Mouse (Mus musculus) urinary bladder, postnatal 25 days (tissue): Measurements from ENCODE around the gene Il18.
A peak's percentile ranks its signal among the peaks of the same experiment; 100 is the strongest.

Experiments
- DNase-seq: peaks from one replicate; pipeline ENCODE4 v3.0.0; 2022; ENCODE audit warnings: low spot score

Il18 gene

DNA sequence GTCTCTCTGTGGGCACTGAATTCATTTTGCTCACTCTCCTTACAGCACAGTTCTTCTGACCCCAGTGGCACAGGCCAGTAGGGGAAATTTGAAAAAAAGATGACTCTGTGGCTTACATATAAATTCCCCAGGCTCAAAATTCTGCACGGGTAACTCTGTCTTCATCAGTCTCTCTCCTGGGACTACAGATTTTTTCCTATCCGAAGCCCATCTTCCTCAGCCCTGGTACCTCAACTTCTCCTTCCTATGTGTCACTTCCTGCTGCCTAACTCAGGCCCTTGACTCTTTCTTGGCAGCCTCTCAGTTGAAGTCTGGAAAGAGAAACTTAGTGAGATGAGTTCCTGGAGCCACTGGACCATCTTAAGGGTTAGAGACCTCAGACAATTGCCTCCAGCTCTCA lies 1.1 kb upstream of the Il18 start:
- no peak for DNase-seq

DNA sequence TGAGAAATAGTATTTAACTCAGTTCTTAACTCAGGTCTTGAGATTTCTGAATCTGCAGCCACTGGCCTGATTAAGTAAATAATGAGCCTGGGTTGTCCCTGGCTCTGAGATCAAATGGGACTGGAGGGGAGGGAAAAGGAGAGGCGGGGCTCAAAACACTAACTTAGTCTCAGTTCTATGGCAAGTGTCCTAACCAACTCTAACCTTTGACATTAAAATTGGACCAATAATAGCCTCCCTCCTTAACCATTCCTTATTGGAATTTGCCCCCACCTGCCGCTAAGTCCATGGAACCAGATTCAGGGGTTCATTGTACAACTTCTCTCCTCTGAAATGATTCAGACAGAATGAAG lies 443 bp downstream of the Il18 start, which contains the start of gene Bco2:
Gene Bco2 (minus strand): TSS at position 88 of the 353 bp plus-strand sequence.
- no peak for DNase-seq

DNA sequence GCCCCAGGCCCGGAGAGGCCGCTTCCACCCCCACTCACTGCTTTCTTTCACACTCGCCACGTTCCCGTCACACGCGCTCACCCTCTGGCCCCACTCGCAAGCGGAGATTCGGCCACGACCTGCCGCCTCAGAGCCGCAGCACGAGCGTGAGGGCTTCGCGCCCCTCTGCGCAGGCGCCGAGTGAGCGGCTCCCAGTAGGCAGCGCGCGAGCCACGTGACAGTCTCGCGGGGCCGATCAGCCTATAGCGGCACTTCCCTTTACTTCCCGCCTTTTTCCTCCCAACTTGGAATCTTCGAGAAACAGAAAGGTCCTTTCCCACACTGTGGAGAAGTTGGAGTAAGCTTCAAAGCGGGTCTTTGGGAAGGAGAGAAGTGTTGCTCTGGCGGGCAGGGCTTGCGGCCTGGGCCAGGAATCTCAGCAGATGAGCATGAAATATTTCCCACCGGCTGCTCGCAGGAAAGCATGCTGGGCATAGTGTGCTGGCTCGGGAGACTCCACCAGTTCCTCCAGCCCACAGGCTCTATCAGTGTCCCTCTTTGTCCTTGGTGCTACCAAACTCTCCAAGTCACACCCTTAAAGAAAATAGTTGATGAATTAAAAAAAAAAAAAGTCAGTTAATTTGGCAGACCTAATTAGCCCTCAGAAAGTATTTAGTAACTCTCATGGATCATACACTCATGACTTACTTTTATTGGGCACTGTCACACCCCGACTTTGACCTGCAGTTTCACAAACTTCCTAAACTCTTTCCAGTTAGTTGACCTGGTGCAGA lies 6.7 kb downstream of the Il18 start, which contains the start of gene Tex12:
Gene Tex12 (minus strand): TSS at position 181 of the 773 bp plus-strand sequence.
- DNase-seq, result no peak

DNA sequence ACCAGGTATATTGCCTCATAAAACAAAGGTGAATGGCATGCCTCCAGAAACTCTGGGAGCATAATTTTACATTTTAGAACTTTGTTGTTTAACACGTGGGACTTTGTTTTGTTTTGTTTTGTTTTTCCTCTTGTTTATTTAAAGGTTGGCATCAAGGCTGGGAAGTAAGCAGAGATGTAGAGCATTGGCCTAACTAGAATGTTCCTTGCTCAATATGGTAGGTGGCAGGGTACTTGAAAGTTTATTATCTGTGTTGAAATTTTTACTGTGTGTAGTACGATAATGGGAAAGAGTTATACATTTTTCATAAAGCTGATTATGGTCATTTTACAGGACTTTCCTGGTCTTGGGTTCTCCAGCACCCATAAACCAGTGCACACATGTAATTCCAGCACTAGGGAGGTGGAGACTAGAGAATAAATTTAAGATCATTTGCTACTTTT lies 7.3 kb downstream of the Il18 start:
- DNase-seq, result no peak

DNA sequence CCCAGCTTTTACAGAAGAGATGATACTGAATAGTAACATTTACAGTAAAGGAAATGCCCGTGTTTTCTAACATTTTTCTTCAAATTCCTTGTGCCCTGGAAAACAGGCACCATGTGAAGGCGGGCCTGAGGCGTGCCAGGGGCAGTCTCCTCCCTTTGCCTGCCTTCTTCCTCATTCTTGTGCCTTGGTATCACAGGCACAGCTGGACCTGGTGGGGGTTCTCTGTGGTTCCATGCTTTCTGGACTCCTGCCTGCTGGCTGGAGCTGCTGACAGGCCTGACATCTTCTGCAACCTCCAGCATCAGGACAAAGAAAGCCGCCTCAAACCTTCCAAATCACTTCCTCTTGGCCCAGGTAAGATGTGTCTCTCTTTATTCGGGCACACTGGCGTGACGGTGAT lies 10.5 kb downstream of the Il18 start:
- no peak for DNase-seq

DNA sequence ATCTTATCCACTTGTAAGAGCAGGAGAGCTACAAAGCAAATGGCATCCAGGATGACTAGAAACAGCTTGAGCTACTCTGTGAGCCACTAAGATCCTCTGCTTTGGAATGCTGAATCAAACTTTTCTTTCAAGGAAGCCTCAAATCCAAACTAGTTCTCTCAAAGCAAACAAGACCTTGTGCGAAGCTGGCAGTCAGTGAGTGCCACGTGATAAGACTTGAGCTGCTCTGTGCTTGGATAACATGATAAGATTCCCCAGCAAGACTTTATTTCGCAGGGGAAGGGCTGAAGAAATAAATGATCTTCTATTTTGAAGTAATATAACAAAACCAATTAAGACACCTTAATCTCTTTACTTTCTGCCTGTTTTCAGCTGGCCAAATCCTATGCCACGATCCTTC lies 11.3 kb downstream of the Il18 start:
- DNase-seq, result no peak

DNA sequence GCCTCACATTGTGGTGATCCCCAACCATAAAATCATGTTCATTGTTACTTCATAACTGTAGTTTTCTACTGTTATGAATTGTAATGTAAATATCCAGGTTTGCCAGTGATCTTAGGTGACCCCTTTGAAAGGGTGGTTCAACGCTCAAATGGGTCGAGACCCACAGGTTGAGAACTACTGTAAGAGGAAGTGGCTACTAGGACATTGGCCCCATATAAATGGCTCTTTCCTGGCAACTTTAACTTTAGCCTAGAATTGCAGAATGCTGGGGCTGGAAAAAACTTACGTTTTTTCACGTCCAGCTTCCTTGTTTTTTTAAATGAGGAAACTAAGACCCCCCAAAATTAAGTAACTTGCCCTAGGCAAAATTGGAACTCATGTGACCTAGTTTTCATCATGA lies 12.7 kb downstream of the Il18 start:
- no peak for DNase-seq

DNA sequence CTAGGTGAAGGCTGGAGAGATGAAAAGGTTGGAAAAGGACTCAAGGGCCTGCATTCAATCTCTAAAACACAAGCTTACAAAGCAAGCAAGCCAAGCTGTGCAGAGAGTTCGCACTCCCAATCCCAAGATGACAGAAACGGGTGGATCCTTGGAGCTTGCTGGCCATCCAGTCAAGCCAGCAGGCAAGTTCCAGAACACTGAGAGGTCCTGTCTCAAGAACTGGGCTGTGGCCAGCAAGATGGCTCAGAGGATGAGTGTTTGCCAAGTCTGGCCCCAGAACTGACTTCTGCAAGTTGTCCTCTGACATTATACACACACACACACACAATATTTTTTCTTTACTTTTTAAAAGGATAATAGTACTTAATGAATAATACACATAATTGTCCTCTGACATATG lies 13.3 kb downstream of the Il18 start:
- DNase-seq, result no peak

DNA sequence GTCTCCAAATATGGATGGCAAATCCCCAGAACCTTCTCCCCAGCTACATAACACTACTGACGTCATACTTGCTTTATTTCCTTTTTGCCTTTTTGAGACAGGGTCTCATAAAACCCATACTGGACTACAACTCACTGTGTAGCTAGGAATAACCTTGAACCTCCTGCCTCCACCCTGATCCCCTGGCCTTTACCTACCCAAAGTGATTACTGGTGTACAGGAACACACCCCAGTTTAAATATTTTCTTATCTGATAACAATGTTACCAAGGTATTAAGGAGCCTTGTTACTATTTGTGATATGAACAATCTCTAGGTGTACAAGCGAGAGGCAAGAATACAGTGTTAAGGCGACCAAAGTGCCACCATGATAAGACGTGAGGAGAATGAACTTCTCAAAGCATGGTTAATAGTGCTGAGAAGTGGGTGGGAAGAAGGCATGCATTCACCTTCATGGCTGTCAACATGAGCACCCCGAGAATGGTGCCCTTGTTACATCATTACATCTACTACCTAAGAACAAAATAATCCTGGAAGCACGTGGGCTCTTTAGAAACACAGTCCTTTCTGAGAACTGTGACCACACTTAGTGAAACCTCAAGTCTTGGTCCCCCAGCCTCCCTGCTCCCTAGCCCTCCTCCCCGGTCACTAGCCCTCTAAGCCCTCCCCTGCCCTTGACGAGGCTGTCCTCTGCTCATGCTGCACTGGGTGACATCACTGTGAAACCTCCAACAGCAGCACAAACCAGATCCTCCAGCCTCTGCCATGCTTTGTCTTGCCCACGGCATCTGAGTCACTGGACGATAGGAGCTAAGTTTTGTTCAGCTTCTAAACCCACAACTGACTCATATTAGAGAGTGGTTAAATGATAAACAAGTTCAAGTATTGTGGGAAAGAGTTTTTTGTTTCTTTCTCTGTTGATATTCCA lies 15.2 kb downstream of the Il18 start:
- peak; percentile 19 for DNase-seq

DNA sequence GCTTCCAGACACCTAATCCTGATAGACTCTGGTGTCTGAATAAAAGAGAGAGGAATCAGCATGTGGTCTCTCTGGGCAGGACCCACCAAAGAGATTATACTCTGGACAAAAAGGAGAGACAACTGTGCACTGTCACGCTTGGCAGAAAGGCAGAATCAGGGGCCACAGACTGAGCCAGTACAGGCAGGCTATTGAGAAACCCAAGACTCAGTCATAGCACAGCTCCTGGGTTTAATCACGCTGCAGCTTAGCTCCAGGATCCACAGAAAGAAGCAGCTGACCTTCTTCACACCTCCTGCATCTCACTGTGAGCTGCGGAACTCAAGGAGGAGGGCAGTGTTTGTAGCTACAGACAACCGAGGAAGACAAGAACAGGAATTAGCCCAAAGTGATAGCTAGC lies 25.7 kb downstream of the Il18 start:
- no peak for DNase-seq

DNA sequence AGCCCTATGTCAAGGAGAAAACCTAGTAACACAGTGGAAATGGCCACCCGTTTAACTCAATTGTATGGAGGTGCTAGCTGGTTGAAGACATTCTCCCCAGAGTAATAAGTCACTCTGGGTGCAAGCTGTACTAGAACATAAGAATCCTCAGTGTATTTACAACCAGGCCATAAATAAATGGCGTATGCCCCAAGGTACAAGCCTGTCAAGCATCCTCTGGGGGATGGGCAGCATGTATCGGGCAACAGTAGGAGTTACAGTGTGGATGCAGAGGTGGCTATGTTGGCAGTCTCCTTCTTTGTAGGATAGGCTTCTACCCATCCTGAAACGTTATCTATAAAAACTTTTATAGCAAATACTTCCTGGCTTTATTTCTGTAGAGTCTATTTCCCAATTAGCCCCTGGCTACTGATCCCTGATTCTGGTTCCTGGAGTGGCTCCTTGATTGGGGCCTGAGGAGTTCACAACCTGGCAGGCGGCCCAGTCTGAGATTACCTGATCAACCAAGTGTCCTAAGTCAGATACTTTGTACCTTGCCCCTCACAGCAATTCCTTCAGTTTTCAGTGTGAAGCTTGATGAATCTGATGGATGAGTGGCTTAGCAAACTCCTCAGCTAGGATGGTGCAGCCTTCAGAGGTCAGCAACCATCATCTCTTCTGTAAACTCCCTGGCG lies 30.7 kb downstream of the Il18 start:
- DNase-seq, result no peak

DNA sequence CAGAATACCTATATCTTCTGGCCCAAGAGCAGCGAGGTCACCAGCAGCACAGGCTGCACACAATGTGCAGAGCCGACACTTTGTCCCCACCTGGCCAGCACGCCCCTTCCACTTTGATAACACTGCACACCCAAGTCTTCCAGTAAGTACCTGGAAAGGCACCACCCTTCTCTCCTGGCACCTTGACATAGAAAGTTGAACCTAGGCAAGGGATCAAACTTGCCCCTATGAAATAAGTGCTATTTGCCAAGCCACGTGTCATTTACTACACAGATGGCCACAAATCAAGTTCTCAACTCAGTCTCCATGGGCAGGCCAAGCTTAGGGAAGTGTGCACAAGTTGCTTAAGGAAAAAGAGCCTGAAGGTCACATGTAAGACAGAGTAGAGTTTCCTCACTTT lies 32.3 kb downstream of the Il18 start:
- no peak for DNase-seq

DNA sequence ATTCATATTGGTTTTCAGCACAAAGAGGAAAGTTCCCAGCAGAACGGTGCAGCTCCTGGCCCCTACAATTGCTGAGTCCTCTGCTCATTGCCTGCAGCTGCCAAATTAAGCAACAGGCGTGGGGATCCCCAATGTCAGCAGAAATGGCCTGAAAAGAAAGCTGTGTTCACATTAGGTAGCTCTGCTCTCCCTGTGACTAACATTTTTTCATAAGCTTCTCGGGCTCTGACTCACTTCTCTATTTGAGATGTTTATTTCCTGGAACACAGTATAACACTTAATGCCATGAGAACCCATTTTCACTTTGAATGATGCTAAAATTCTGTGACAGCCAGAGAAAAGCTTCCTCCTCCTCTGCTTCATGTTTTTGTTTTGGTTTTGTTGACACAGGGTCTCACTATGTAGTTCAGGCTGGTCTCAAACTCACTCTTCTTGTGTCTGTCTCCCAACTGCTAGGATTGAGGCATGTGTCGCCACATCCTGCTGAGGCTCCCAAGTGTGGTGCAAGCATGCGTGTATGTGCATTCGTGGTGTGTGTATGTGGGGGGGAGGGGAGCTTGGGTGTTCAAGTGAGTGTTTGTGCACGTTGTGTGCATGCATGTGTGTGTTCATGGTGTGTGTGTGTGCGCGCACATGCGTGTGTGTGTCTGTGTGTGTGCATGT lies 36.4 kb downstream of the Il18 start:
- no peak for DNase-seq

DNA sequence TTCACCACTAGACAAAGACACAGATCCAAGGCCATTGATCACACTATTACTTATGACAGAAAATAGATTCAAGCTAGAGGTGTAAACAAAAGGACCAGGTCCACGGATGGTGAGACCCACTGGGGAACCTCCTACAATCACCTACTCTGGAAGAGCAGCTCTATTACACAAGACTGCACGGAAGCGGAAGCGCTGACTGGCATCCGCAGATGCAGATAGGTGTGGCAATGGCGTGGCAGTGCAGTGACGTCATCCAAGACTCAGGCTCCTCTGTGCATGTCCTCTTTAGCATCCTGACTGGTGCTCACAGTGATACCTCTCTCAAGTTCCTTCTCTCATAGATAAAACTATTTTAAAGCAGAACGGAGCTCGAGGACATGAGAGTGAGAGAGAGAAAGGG lies 38.3 kb downstream of the Il18 start:
- no peak for DNase-seq

DNA sequence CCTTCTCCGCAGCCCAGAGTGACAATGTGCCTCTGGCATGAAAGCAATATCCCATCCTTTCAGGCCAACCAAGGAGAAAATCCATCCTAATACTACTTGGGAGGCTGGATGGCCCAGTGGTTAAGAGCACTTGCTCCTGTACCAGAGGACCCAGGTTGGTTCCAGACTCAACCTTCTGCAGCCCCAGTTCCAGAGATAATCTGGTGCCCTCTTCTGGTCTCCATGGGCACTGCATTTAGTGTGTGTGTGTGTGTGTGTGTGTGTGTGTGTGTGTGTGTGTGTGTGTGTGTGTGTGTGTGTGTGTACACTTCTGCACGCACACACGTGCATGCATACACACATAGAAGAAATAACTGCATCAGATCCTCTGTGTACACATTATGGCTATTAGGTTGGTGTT lies 38.9 kb downstream of the Il18 start:
- no peak for DNase-seq

DNA sequence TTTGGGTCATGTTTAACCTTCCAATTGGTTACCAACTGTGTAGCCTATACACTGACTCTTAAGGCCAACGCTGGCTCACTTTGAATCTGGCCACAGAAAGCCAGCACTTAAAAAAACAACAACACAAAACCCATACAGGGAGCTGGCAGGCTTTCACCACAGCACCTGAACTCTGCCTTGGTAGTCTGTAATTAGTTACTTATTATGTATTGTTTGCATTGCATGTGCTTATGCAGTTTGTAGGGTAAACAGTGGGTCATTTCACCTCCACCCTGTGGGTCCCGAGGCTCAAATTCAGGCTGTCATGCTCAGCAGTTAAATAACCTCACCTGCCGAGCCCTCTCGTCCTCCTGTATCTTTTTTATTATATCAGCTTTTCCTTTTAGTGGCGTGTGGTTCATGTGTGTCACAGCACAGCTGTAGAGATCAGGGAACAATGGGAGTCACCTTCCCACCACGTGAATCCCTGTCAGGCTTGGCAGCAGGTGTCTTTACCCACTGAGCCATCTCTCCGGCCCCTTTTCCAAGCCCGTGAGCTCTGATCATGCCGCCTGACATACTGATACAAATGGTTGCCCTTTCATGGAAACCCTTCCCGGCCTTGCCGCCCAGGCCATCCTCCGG lies 40.3 kb downstream of the Il18 start:
- no peak for DNase-seq

DNA sequence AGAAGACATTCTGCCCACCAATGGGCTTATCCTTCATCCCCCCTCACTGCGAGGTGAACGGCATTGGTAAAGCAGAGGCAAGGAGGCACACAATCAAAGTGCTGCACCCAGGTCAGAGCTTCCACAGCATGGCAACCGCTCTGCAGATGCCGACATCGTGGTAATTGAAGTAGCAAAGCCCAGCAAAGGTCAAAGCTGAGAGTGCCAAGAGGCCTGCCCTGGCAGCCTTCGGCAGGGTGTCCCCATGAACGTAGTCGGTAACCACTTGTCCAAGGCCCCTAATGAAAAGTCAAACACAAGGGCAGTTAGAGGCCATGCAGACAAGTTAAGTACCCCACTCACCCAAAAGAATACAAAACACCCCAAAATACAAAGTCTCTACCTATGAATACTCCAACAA lies 42.3 kb downstream of the Il18 start:
- DNase-seq, result no peak

DNA sequence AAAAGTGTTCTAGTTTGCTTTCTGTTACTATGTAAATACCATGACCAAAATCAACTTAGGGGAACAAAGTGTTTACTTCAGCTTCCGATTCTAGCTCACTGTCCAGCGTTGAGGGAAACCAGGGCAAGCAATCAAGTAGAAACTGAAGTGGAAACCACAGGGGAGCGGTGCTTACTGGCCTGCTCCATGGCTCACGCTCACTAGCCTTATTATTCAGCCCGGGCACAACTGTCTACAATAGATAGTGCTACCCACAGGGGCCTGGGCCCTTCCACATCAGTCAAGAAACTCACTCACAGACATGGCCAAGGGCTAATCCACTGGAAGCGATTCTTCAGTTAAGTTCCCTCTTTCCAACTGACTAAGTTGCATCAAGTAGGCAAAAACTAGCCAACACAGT lies 46.9 kb downstream of the Il18 start:
- no peak for DNase-seq

DNA sequence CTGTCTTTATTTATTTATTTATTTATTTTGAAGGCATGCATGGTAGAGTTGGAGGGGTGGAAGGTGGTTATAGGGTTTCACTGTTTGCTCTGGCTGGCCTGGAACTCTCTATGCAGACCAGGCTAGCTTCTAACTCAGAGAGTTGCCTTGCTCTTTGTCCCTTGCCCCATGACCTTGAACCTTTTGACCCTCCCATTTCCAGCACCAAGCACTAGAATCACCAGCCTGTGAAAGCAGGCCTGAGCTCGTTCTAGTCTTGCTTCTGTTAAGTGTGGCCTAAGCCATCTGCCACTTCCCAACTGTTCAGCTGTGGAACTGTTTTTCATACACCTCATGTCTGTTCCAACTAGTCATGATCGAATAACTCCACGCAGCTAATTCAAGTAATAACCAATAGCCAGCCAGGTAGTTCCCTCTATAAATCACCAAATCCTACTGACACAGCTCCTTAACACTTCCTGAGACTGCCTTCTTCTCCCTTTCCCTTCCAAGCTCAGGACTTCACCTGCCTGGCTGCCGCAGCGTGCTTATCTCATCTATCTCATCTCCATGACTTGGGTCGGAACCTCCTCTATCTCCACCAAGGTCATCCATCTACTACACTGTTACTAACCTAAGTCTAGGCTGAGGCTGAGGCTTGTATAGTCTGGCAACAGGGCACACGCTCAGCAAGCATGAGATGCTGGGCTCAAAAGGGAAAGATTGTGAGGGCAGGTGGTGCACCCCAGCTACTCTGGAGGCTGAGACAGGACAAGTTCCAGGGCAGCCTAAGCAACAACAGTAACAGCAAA lies 47.6 kb downstream of the Il18 start:
- DNase-seq, result no peak

DNA sequence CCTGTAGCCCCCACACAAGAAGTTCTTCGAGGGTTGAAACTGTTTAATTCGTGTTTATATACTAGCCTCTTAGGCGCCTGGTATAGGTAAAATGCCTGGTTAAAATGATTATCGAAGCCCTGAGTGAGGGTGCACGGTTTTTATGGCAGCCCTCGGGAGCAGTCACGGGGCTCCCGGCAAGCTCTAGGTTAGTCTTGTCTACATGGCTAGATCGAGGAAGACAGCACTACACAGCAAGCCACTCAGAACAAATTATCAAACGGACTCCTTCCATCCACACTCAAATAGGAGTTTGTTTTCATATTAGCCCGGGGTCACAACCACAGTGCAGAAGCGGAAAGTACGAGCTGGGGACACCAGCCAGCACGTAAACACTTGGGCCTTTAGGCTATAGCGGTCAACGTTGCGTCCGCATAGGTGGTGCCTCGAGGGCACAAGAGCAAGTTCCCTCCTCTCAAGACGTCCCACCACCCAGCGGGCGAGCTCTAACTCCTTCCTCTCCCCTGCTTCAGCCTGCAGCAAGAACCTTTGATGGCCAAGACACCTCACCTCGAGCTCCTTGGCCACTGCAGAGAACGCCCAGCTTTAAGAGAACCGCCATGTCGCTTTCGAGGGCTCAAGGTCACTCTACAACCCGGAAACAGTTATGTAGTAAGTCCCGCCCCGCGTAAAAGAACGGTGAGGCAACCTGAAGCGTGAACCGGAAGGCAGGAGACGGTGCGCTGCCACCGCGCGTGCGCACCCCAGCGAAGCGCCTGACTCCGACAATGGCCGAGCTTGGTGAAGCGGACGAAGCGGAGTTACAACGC lies 48.8 kb downstream of the Il18 start, which contains the start of the genes Sdhd and Timm8b:
Gene Sdhd (minus strand): TSS at position 624 of the 809 bp plus-strand sequence.
Gene Timm8b (plus strand): TSS at position 722 of the 809 bp plus-strand sequence.
- peak; percentile 87 for DNase-seq
